Mouse (Mus musculus): Measurements from ENCODE around the gene Cyb561.

Cyb561 gene

GRCm38 (mm10) chr11:105952911-105953386, at the start of gene Cyb561:
Cyb561 (minus strand) TSS chr11:105953336.
- no peak for DNase-seq (ENCODE audit: extremely low read depth, low read depth, low spot score)

DNA sequence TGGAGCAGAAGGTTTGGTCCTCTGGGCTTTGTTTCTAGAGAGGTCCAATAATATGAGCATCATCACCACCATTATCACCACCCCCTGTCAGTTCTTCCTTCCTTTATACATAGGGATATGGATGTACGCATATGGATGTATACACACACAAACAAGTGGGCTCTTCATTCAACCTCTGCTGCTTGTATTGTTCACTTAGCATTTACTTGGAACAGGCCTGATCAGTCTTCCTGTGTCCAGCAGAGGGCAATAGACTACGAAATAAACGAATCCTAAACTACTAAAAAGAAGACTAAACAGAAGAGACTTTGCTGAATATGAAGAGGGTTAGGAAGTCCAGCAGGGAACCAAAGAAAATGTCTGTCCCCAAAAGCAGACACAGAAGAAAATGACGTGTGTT, 48.6 kb upstream of the Cyb561 start:
- DNase-seq (ENCODE audit: extremely low read depth, low read depth, low spot score) = no peak

GRCm38 (mm10) chr11:106000062-106000461, 46.9 kb upstream of the Cyb561 start:
- no peak for DNase-seq (ENCODE audit: extremely low read depth, low read depth, low spot score)

DNA sequence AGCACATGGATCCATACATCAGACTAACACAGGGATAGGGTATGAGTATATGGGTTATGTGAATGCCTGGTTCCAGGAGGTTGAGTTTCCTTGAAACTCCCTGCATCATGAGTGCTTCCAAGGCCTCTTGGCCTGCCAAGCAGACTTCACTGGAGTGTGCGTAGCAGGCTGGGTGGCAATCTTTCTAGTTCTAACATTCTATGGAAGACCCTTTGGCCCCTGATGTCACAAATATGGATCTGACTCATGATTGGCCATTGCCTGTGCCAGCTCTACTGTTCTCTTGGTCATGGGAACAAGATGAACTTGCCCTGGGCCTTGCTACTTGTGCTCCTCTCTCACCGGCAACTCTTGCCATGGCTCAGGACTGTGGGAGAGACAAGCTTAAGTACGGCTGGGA, 41.2 kb upstream of the Cyb561 start, which contains the start of gene Ace3:
Ace3 (plus strand) TSS at position 301 of the 400 bp plus-strand sequence.
- DNase-seq (ENCODE audit: extremely low read depth, low read depth, low spot score) = no peak

- no peak for DNase-seq (ENCODE audit: extremely low read depth, low read depth, low spot score)
Observed at GRCm38 (mm10) chr11:105990231-105990630, 37.1 kb upstream of the Cyb561 start.

DNA sequence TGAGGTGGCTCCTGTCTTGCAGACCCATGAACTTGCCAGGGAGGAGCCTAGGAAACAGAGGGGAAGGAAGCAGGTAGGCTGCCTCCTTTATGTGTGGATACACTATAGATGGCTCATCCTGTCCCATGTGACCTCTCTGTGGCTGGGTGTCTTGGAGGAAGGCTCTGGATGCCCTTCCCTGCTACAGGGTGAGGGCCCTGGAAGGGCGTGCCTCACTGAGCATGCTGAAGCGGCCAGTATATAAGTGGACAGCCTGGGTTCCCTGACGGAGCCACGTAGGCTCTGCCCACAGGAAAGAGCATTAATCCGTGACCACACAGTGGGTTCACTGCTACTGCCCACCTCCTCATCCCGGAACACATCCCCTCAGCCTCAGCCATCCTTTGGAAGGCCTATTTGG, 36.3 kb upstream of the Cyb561 start:
- no peak for DNase-seq (ENCODE audit: extremely low read depth, low read depth, low spot score)

DNA sequence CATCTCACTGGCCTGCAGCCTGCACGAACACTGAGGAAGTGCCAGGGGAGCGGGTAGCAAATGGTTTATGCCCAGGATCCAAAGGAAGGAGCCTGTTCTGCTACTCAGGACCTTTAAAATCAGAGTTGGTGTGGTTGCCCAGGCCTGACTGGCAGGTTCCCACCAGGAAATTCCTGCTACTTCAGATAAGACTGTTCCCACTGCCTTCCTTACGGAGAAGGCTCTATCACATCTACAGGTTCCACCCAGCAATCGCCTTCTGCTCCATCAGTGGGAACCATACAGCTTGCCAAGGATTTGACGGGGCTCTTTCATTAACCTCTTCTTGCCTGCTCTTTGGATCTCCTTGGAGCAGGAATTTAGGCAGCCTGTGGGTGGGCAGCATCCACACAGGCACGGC, 34.3 kb upstream of the Cyb561 start:
- DNase-seq (ENCODE audit: extremely low read depth, low read depth, low spot score) = no peak

- no peak for DNase-seq (ENCODE audit: extremely low read depth, low read depth, low spot score)
Observed at GRCm38 (mm10) chr11:105984452-105984851, 31.3 kb upstream of the Cyb561 start.

- DNase-seq (ENCODE audit: extremely low read depth, low read depth, low spot score) = no peak
Observed at GRCm38 (mm10) chr11:105978634-105979033, 25.5 kb upstream of the Cyb561 start.

DNA sequence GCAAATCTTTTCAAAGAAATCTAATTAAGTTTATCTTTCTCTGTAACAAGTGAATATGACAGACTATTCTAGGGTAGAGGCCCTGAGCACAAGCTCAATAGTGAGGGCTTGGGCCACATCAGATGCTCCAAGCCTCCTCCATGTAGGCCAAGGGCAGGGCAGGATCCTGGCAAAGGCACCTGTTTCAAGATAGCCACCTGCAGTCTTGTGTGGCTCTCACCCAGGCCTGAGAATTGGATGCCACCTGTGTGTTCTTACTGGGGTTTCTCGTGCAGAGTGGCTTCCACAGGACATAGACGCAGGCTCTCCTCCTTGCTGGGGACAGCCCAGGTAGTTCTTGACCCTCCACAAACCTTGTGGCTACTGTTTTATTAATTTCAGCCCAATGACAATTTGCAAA, 25.1 kb upstream of the Cyb561 start:
- DNase-seq (ENCODE audit: extremely low read depth, low read depth, low spot score) = no peak

GRCm38 (mm10) chr11:105975636-105976035, 22.5 kb upstream of the Cyb561 start:
- DNase-seq (ENCODE audit: extremely low read depth, low read depth, low spot score) = no peak

- DNase-seq (ENCODE audit: extremely low read depth, low read depth, low spot score) = no peak
Observed at GRCm38 (mm10) chr11:105975050-105975449, 21.9 kb upstream of the Cyb561 start.

GRCm38 (mm10) chr11:105974593-105974992, 21.5 kb upstream of the Cyb561 start:
- no peak for DNase-seq (ENCODE audit: extremely low read depth, low read depth, low spot score)

GRCm38 (mm10) chr11:105969516-105969915, 16.4 kb upstream of the Cyb561 start:
- DNase-seq (ENCODE audit: extremely low read depth, low read depth, low spot score) = no peak

GRCm38 (mm10) chr11:105968948-105969347, 15.8 kb upstream of the Cyb561 start:
- no peak for DNase-seq (ENCODE audit: extremely low read depth, low read depth, low spot score)

DNA sequence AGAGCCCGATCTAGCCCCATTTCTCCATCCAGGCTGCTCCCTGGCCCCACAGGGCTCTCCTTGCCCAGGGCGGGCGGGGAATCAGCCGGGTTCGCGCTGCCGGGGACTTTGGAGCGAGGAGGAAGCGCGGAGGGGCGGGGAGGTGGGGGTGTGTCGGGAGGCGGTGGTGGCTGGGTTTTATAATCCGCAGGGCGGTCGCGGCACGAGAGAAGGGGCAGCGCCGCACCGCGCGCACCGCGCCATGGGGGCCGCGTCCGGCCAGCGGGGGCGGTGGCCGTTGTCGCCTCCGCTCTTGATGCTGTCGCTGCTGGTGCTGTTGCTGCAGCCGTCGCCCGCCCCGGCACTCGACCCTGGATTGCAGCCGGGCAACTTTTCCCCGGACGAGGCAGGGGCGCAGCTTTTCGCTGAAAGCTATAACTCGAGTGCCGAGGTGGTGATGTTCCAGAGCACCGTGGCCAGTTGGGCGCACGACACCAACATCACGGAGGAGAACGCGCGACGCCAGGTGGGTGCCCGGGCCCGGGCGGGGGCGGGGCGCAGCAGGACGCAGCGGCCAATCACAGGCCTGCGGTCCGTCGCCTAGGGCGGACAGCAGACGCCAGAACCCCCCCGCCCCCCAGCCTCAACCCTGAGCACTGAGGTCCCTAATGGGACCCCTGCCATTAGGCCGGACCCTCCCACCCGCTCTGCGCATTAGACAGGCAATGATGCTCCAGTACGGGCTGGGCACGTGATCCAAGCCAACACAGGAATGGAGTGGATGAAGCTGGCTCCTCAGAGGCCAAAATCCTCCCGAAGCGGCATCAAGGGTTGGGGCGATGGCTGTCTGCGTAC, 14.8 kb upstream of the Cyb561 start, which contains the start of gene Ace:
Ace (plus strand) TSS at position 205 of the 834 bp plus-strand sequence.
- DNase-seq (ENCODE audit: extremely low read depth, low read depth, low spot score) = no peak

- no peak for DNase-seq (ENCODE audit: extremely low read depth, low read depth, low spot score)
Observed at GRCm38 (mm10) chr11:105966288-105966687, 13.2 kb upstream of the Cyb561 start.

DNA sequence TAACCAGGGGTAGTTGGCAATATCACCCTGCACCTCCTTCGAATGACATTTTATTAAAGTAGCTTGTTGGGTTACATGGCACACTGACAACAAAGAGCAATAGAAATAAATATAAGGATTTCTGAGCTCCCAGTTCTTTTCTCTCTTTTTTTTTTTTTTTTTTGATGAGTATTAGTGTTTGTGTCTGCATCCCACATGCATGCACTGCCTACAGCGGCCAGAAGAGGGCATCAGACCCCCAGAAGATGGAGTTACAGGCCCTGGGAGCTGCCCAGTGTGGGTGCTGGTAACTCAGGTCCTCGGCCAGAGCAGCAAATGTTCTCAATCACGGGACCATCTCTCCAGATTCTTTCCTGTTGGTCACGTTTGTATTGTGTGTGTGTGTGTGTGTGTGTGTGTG, 11.6 kb upstream of the Cyb561 start:
- DNase-seq (ENCODE audit: extremely low read depth, low read depth, low spot score) = no peak

GRCm38 (mm10) chr11:105959355-105959754, 6.2 kb upstream of the Cyb561 start:
- DNase-seq (ENCODE audit: extremely low read depth, low read depth, low spot score) = no peak

DNA sequence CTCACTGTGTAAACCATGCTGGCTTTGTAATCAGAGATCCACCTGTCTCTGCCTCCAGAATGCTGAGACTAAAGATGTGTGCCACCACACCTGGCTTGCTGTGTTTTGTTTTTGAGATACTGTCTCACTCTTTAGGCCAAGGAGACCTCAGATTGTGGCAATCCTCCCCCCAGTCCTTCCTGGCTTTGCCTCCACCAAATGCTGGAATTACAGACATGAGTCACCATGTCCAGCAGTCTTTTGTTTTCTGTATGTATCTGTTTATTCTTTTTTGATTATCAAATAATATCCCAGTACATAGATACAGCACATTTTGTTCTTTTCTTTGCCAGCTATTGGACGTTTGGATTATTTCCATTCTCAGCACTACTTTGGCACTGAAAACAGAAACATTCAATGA, 5.4 kb upstream of the Cyb561 start:
- no peak for DNase-seq (ENCODE audit: extremely low read depth, low read depth, low spot score)

DNA sequence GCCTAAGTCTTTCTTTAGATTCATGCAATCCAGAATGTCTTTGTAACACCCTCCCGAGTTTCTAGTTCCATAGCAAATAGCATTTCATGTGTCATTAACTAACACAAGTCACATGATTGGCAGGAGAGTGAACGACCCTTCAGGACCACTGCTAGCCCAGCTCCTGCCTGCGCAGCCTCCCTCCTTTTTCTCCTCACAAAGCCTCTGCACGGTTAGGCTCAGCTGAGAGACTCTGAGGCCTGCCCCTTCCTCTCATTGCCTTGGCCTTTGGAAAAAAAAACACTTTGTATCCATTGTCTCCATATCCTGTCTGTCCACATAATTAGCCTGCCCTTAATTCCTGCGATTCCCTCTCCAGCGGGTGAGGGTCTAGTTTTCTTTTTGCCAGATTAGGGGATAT, 4.4 kb upstream of the Cyb561 start:
- no peak for DNase-seq (ENCODE audit: extremely low read depth, low read depth, low spot score)

DNA sequence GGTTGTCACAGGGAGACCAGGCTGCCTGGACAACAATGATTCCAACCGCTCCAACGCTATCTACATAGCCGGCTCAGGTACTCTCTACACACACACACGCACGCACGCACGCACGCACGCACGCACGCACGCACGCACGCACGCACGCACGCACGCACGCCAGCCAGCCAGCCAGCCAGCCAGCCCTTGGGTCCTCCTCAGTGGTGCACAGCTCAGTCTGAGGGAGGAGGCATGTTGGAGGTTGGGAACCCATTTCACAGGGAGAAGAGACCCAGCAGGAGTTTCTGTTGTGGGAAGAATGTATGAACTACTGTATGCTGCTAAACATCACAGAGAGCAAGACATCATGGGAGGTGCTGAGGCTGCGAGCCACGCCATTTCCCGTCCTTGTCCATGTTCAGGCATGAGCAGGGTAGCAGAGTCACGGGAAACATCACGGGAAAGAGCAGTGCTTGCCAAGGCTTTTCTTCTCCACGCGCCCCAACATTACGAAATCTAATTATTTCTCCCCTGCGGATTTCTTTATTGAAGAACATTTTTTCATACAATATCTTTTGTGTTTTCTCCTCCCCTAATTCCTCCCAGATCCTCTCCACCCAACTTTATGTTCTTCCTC, 2.8 kb upstream of the Cyb561 start:
- DNase-seq (ENCODE audit: extremely low read depth, low read depth, low spot score) = no peak

All from fat pad, adult 2 months (tissue).